Mouse (Mus musculus): ENCODE measurements at regions not wholly inside any gene's neighbourhood (a gene's known extent, or its start where the extent isn't known, plus 50 kb on each side); places are given as distances from the start of the nearest gene placed in this dataset.

GRCm38 (mm10) chr9:61673575-61674203 is 240.7 kb downstream of the Rplp1 start:
- no peak for DNase-seq (ENCODE audit: low spot score)

- no peak for DNase-seq (ENCODE audit: low spot score)
Observed at GRCm38 (mm10) chr9:61670986-61671385, 243.4 kb downstream of the Rplp1 start.

- DNase-seq (ENCODE audit: low spot score): no peak
Observed at GRCm38 (mm10) chr9:61669729-61670520, 244.4 kb downstream of the Rplp1 start.

- no peak for DNase-seq (ENCODE audit: low spot score)
Observed at GRCm38 (mm10) chr9:61668723-61669122, 245.6 kb downstream of the Rplp1 start.

DNA sequence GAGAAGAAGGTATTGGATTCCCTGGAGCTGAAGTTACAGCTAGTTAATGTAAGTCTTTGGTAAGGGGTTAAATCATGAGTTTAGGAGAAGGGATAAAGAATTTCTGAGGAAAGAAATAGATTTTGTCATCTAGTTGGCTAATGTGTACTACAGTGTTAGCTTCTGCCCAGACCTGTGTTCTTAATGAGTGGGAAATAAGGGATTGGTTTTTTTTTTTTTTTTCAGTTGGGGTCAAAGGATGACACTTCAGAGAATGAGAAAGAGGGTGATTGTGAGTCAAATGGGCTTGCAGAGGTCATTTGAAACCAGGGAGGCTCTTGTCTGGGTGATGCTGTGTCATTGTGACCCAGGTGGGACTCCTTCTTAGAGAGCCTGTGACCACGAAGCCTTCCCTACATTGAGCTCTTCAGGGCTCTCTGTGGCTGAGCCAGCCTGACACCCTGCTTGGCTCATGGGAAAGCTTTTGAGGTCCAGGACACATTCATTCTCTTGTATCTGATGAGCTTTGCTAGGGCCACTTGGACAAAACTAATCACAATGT is 246.1 kb downstream of the Rplp1 start:
- DNase-seq (ENCODE audit: low spot score): no peak

DNA sequence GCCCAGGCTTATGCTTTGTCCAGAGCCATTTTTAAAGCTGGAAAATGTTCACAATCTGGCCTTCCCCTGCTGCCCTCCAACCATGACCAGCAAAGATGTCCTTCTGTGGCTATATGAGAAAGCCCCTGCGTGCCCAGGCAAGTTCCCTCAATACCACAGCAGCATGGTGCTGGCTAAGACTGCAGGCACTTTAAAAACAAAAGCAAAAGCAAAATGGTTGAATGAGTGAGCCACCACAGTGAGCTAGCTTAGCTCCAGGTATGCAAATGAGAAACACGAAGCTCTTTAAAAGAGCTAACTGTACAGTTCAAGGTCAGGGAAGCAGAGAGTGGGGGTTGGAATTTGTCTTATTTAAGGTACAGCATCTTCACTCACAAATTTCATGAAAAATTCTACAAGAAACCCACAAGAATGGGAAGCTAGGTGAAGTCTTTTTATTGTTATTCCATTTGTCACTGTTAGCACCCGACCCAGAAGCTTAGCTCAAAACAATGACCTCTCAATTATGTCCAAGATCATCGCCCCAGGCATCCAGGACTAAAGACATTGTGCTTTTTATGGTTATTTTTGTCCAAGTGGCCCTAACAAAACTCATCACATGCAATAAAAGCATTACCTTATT is 246.8 kb downstream of the Rplp1 start:
- no peak for DNase-seq (ENCODE audit: low spot score)

DNA sequence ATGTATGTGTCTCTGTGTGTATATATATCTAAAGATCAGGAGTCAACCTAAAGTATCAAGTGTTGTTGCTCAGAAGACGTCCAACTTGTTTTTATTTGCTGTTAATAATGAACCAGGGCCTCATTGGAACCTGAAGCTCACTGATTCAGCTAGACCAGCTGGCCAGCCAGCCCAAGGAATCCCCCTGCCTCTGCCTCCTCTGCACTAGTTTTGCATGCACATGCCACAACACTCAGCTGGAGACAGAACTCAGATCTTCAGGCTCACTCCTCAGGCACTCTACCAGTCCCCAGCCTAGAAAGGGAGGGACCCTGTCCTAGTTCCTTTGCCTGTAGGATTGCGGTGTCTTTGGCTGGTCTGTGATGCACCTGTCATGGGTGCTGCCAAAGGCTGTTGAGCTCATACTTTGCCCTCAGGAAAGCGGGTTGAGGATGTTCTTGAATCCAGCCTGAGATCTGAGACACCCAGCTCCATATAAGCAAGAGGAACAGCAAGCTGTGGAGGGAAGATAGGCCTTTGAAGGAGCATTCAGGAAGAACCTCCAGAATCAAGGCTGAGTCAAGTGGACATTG is 247.5 kb downstream of the Rplp1 start:
- no peak for DNase-seq (ENCODE audit: low spot score)

DNA sequence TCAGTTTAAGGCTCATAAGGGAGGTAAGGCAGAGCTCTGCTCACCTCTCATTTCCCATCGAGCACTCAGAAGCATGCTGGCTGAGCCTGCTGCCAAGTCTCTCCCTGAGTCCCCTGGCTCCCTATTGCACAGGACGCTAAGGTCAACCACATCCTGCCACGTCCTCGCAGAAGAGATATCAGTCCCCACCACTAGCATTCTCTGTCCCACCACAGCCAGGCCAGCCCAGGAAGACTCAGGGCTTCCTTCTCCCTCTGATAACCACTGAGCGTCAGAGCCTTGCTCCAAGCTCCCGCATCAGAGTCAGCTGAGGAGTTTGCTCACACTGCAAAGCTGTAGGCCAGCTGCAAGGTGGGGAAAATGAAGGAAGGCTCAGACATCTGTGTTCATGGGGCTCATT is 248.2 kb downstream of the Rplp1 start:
- DNase-seq (ENCODE audit: low spot score): no peak

DNA sequence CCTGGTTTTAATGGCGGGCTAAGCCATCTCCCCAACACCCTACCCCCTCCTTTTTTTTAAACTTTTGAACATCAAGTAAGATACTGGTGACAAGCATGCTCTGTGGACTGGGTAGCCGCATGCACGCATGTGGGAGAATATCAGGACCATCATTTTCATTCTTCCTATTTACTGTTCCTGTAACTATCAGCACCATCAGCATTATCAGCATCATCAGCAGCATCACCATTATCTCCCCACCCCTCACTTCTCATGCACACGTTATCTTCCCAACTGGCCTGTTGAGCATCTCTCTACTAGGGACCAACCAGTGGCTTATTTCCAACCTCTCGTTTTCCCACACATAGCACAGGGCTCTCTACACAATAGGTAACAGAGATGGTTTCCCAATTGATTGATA is 249.1 kb downstream of the Rplp1 start:
- no peak for DNase-seq (ENCODE audit: low spot score)

DNA sequence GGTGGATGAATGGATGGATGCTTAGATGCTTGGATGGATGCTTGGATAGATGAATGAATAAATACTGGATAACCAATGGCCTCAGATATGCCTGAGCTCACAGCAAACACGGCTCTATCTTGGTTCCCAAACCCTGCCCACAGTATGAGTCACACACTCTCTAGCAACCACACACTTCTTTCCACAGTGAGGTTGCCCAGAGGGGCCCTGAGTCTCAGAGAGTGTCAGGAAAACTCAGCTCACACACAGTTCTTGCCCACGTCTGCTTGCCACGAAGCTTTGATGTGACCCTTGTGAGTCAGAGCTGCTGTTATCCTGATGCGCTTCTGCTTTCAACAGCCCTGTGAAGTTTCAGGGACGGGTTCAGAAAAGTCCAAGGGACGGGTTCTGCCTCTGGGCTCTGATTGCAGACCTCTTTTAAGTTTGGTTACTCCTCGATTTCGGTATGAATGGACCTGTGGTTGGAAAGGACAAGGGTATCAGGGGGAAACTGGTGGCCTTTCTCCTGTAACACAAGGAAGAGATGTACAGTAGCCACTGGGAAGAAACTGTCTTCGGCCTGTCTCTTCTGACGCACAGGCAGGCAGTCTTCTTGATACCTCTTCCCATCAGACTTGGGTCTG is 250.2 kb downstream of the Rplp1 start:
- no peak for DNase-seq (ENCODE audit: low spot score)

DNA sequence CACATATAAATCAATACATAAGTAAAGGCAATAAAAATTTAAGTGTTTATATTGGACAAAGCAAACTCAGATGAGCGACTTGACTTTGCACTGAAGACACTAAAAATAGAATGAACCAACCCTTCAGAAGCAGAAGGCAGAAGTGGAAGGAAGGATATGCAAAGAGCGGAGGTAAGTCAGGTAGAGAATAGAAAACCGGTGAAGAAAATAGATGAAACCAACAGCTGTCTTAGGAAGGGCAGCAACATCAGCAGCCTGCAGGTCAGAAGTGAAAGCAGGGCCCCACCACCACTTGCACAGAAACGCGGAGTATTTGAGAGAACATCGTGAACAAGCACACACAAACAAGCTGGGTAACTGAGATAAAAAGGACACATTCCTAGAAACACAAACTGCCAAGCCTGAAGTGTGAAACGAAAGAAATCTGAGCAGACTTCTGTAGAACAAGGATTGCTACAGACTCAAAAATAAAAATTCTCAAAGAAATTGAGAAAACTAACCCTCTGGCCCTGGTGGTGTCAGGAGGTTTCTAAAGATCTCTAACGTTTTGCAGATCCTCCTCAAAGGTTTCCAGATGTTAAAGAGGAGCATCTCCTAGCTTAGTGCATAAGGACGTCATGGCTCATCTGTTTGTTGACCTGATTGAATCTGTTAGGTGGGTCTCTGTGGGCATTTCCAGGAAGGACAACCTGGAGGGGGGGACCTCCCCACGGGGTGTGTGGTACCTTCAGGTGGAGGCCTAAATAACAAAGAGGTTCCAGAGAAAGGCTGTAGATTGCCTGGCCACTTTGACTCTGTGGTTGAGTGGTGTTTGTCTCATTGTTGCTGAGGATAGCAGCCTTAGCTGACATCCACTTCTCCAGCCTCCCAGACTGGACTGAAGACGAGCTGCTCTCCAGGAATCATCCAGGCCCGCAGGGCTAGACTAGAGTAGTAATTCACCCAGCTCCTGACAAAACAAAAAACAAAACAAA is 252.0 kb downstream of the Rplp1 start:
- no peak for DNase-seq (ENCODE audit: low spot score)

GRCm38 (mm10) chr9:61660191-61660590 is 254.2 kb downstream of the Rplp1 start:
- DNase-seq (ENCODE audit: low spot score): no peak

DNA sequence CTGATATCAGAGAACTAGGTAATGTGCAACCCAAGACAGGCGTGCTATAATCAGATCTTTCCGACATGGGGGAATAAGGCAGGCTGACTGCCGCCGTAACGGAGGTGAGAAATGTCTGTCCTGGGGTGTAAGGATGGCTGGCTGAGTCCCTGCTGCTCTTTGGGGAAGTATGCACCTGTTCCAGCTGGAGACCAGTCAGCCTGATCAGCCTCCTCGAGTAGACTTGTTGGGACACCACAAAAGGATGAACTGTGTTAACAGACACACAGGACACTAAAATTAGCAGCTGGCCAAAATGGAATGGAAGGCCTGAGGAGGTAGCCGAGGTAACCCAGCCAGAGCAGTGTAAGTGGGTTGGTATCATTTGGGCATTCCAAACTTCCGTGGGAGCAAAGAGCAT is 256.3 kb downstream of the Rplp1 start:
- no peak for DNase-seq (ENCODE audit: low spot score)

- peak; percentile 45 for DNase-seq (ENCODE audit: low spot score)
Observed at GRCm38 (mm10) chr9:61655433-61655981, 258.8 kb downstream of the Rplp1 start.

DNA sequence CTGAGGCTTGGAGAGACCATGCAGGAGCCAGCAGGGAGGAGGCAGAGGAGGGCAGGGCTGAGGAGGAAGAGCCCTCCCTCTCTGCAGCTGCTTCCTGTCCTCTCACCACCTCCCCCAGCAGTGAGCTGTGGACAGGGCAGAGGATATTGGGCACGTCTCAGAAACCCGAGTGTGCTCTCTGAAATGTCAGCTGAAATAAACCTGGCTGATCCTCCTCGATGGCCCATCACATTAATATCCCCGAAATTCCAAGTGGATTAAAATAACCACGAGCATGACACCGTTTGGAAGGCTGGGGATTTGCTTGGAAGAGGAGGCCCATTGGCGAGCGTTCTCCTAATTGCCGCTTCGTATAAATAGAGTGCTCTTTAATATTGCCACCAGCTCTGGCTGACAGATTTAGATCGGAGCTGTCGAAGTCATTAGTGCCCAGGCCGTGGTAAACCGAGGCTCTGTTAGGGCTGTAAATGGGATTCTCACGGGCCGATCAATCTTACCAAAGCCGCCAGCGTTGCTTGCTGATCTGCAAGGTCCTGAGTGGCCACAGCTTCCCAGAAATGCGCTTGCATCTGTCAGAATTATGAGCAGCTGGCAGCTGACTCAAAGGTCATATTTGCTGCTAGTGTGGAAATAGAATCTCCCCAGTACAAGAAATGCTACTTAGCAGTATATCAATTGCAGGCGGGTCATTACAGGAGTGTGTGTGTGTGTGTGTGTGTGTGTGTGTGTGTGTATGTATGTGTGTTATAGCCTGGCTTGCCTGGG is 268.5 kb downstream of the Rplp1 start:
- no peak for DNase-seq (ENCODE audit: low spot score)

GRCm38 (mm10) chr9:61640739-61641138 is 268.6 kb downstream of the Tle3 start:
- DNase-seq (ENCODE audit: low spot score): no peak

- no peak for DNase-seq (ENCODE audit: low spot score)
Observed at GRCm38 (mm10) chr9:61638908-61639307, 266.7 kb downstream of the Tle3 start.

GRCm38 (mm10) chr9:61633936-61634335 is 261.8 kb downstream of the Tle3 start:
- DNase-seq (ENCODE audit: low spot score): no peak

DNA sequence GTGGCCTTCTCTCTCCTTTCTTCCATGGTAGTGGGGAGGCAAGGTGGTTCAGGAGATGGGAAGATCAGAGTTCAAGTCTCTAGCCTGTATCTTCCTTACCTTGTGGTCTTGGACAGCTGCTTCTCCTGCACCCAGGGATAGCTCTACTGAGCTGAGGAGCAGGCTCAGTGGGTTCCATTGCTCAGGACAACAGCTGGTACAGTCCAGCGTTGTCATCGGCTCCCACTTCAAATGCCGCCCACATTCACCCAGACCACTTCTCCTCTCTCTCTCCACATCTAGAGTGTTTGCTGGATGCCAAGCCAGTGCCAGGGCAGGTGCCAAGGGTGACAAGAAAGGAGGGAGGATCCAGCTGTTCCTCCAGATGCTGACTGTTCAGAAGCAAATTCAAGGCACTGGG is 260.4 kb downstream of the Tle3 start:
- DNase-seq (ENCODE audit: low spot score): no peak

GRCm38 (mm10) chr9:61631097-61631496 is 258.9 kb downstream of the Tle3 start:
- DNase-seq (ENCODE audit: low spot score): no peak
